Mouse (Mus musculus) bone marrow macrophage, adult 2 months (primary cell): Measurements from ENCODE around the gene Rnase12.

Experiments
- CTCF ChIP-seq: IDR thresholded peaks from 2 replicates; pipeline ENCODE4 v1.5.1; 2012; ENCODE audit warnings: low read depth, mild to moderate bottlenecking, low read length, moderate library complexity
- POLR2A ChIP-seq: IDR thresholded peaks from 2 replicates; pipeline ENCODE4 v1.6.1; 2012; ENCODE audit warnings: mild to moderate bottlenecking, low read depth, low read length, borderline replicate concordance

GRCm38 (mm10) chr14:51074335-51074734, 16.9 kb upstream of the Rnase12 start, which contains the start of gene Olfr750:
- TF ChIP-seq CTCF (no peak), POLR2A (no peak)
